Mouse (Mus musculus) embryonic fibroblast, embryonic 13.5 days (primary cell): ENCODE measurements around the gene Ccnb1.

Experiments
- CTCF ChIP-seq: IDR thresholded peaks from 2 replicates; pipeline ENCODE4 v1.5.1; 2011; ENCODE audit warnings: mild to moderate bottlenecking, control low read depth, low read length, moderate library complexity, borderline replicate concordance; ENCODE audit not compliant: insufficient read depth
- POLR2A ChIP-seq: IDR thresholded peaks from 2 replicates; pipeline ENCODE4 v1.6.1; 2011; ENCODE audit warnings: low read depth, mild to moderate bottlenecking, control low read depth, low read length, moderate library complexity

- no peak for TF ChIP-seq CTCF
- peak; percentile 81; the same call in 1 of the 2 replicates for TF ChIP-seq POLR2A
These were observed 56.1 kb downstream of the Ccnb1 start for GRCm38 (mm10) chr13:100730153-100730860.
